Mouse (Mus musculus) midbrain, embryonic 14.5 days (tissue): ENCODE data around the gene Crebbp. TPM values are rescaled to one million over a fixed set of nuclear protein-coding genes. Genes with fewer than 3 reads are reported as not detected.
A peak's percentile ranks its signal among the peaks of the same experiment; 100 is the strongest.

Source experiments
- ATAC-seq: fragments of 200-750 bp; cut with Nextera tagmentation; 2 replicates; pipeline ENCODE4 v1.8.0; 2017; ENCODE audit warnings: moderate number of reproducible peaks, moderate library complexity; ENCODE audit not compliant: low FRiP score, low TSS enrichment
- DNase-seq: peaks from one replicate; pipeline ENCODE4 v3.0.0-alpha.2; 2015
- H3K27ac ChIP-seq: fragments of 300-500 bp; sonication (generic); replicated peaks from 2 replicates; pipeline ENCODE4 v1.5.1; 2014; ENCODE audit warnings: mild to moderate bottlenecking, low read depth, low read length, moderate library complexity
- H3K27me3 ChIP-seq: fragments of 300-500 bp; sonication (generic); 2 replicates; pipeline ENCODE4 v1.6.1; 2014; ENCODE audit warnings: low read length, control low read depth, mixed read lengths; ENCODE audit not compliant: control insufficient read depth, insufficient read depth
- H3K36me3 ChIP-seq: fragments of 300-500 bp; sonication (generic); 2 replicates; pipeline ENCODE4 v1.6.1; 2014; ENCODE audit warnings: low read length, control low read depth; ENCODE audit not compliant: control insufficient read depth, insufficient read depth
- H3K4me1 ChIP-seq: fragments of 300-500 bp; sonication (generic); 2 replicates; pipeline ENCODE4 v1.6.1; 2014; ENCODE audit warnings: mild to moderate bottlenecking, antibody characterized with exemption, low read length, control low read depth; ENCODE audit not compliant: control insufficient read depth, insufficient read depth
- H3K4me2 ChIP-seq: fragments of 300-500 bp; sonication (generic); 2 replicates; pipeline ENCODE4 v1.6.1; 2014; ENCODE audit warnings: mild to moderate bottlenecking, low read length, moderate library complexity
- H3K4me3 ChIP-seq: fragments of 300-500 bp; sonication (generic); replicated peaks from 2 replicates; pipeline ENCODE4 v1.5.1; 2014; ENCODE audit warnings: low read depth, low read length
- H3K9ac ChIP-seq: fragments of 300-500 bp; sonication (generic); replicated peaks from 2 replicates; pipeline ENCODE4 v1.6.1; 2014; ENCODE audit warnings: mild to moderate bottlenecking, low read length, moderate library complexity
- H3K9me3 ChIP-seq: fragments of 300-500 bp; sonication (generic); 2 replicates; pipeline ENCODE4 v1.6.1; 2016; ENCODE audit warnings: low read length, control low read depth, mixed read lengths; ENCODE audit not compliant: control insufficient read depth
- WGBS: fragments of 180-500 bp; shearing (Covaris S2); extraction: QIAGEN DNeasy Blood & Tissue Kit; methylation state at CpG from one replicate; pipeline ENCODE4 v1.1.7; 2014; 5-methylcytosine and 5-hydroxymethylcytosine counted together
- polyA plus RNA-seq: library from polyadenylated mRNA; unstranded; fragments of >200 nt; fragmentation: Nextera tagmentation; extraction: Ambion mirVana; gene quantifications from 2 replicates; pipeline ENCODE4 v1.2.1, GENCODE M21; 2014

Gene Crebbp
- polyA plus RNA-seq, 1 experiment from 2014 or later = 48.7 TPM

GRCm38 (mm10) chr16:4175134-4175533 is 38.7 kb downstream of the Crebbp start:
- DNase-seq (no peak), ATAC-seq (no peak)
- Histone ChIP-seq H3K4me3 (no peak overlapping the region), H3K9me3 (peaks cover 5% of the 10 kb centered on the region; the same call in 1 of the 2 replicates), H3K4me1 (no peaks in the 10 kb centered on the region), H3K27me3 (no peaks in the 10 kb centered on the region), H3K4me2 (no peak overlapping the region), H3K36me3 (peaks cover 24% of the 10 kb centered on the region; the same call in 1 of the 2 replicates), H3K27ac (no peak overlapping the region), H3K9ac (no peak overlapping the region)
- WGBS = 97% methylated on average over 3 of the region's 3 CpGs

GRCm38 (mm10) chr16:4169530-4169929 is 44.3 kb downstream of the Crebbp start:
- 65% methylated on average over 3 of the region's 3 CpGs for WGBS
- H3K36me3 ChIP-seq = no peaks in the 10 kb centered on the region
- H3K27ac ChIP-seq = no peak overlapping the region
- no peaks in the 10 kb centered on the region for H3K27me3 ChIP-seq
- H3K4me2 ChIP-seq = no peak overlapping the region
- H3K4me3 ChIP-seq = no peak overlapping the region
- ATAC-seq = no peak
- no peaks in the 10 kb centered on the region for H3K4me1 ChIP-seq
- no peak overlapping the region for H3K9ac ChIP-seq
- no peaks in the 10 kb centered on the region for H3K9me3 ChIP-seq
- DNase-seq = no peak

GRCm38 (mm10) chr16:4168476-4168875 is 45.3 kb downstream of the Crebbp start:
- no peak for DNase-seq
- no peaks in the 10 kb centered on the region for H3K36me3 ChIP-seq
- ATAC-seq = no peak
- H3K27me3 ChIP-seq = no peaks in the 10 kb centered on the region
- H3K4me2 ChIP-seq = no peak overlapping the region
- 98% methylated on average over 1 of the region's 1 CpGs for WGBS
- H3K27ac ChIP-seq = no peak overlapping the region
- no peaks in the 10 kb centered on the region for H3K4me1 ChIP-seq
- H3K4me3 ChIP-seq = no peak overlapping the region
- no peaks in the 10 kb centered on the region for H3K9me3 ChIP-seq
- H3K9ac ChIP-seq = no peak overlapping the region

- DNase-seq = no peak
- no peak overlapping the region for H3K4me3 ChIP-seq
These were observed 52.9 kb downstream of the Crebbp start for GRCm38 (mm10) chr16:4160898-4161247.

GRCm38 (mm10) chr16:4160246-4160897 is 53.4 kb downstream of the Crebbp start:
- 88% methylated on average over 4 of the region's 4 CpGs for WGBS
- Histone ChIP-seq H3K4me3 (no peak overlapping the region), H3K9ac (no peak overlapping the region), H3K36me3 (no peaks in the 10 kb centered on the region; the same call in 1 of the 2 replicates), H3K9me3 (no peaks in the 10 kb centered on the region), H3K27ac (no peak overlapping the region), H3K4me2 (no peak overlapping the region), H3K27me3 (no peaks in the 10 kb centered on the region), H3K4me1 (no peaks in the 10 kb centered on the region)
- peak; percentile 79 for DNase-seq
- no peak for ATAC-seq

More at GRCm38 (mm10) chr16:4160898-4161247, 52.9 kb downstream of the Crebbp start:
- ATAC-seq = no peak
- Histone ChIP-seq H3K27me3 (no peaks in the 10 kb centered on the region), H3K9me3 (no peaks in the 10 kb centered on the region), H3K27ac (no peak overlapping the region), H3K36me3 (no peaks in the 10 kb centered on the region; the same call in 1 of the 2 replicates), H3K4me1 (no peaks in the 10 kb centered on the region), H3K4me2 (no peak overlapping the region), H3K9ac (no peak overlapping the region)

GRCm38 (mm10) chr16:4153121-4153520 is 60.7 kb downstream of the Crebbp start:
- H3K9ac ChIP-seq = no peak overlapping the region
- H3K4me2 ChIP-seq = no peak overlapping the region
- ATAC-seq = no peak
- H3K9me3 ChIP-seq = no peaks in the 10 kb centered on the region
- H3K4me3 ChIP-seq = no peak overlapping the region
- no peak overlapping the region for H3K27ac ChIP-seq
- WGBS = 94% methylated on average over 1 of the region's 1 CpGs
- H3K4me1 ChIP-seq = no peaks in the 10 kb centered on the region
- no peaks in the 10 kb centered on the region for H3K36me3 ChIP-seq
- no peaks in the 10 kb centered on the region for H3K27me3 ChIP-seq
- DNase-seq = no peak

GRCm38 (mm10) chr16:4138541-4138940 is 75.3 kb downstream of the Crebbp start:
- Histone ChIP-seq H3K4me1 (no peaks in the 10 kb centered on the region), H3K36me3 (peaks cover 22% of the 10 kb centered on the region), H3K4me2 (no peak overlapping the region), H3K27me3 (no peaks in the 10 kb centered on the region), H3K9ac (no peak overlapping the region), H3K9me3 (no peaks in the 10 kb centered on the region), H3K27ac (no peak overlapping the region), H3K4me3 (no peak overlapping the region)
- ATAC-seq (no peak), DNase-seq (no peak)
- 86% methylated on average over 6 of the region's 6 CpGs for whole genome bisulfite sequencing

- WGBS = 90% methylated on average over 1 of the region's 1 CpGs
- no peak overlapping the region for H3K27ac ChIP-seq
- H3K4me1 ChIP-seq = no peaks in the 10 kb centered on the region
- H3K4me2 ChIP-seq = no peak overlapping the region
- ATAC-seq (no peak), DNase-seq (no peak)
- H3K36me3 ChIP-seq = peaks cover 22% of the 10 kb centered on the region
- no peak overlapping the region for H3K4me3 ChIP-seq
- no peaks in the 10 kb centered on the region for H3K9me3 ChIP-seq
- H3K27me3 ChIP-seq = no peaks in the 10 kb centered on the region
- H3K9ac ChIP-seq = no peak overlapping the region
These were observed 80.0 kb downstream of the Crebbp start for GRCm38 (mm10) chr16:4133754-4134153.

- 92% methylated on average over 1 of the region's 1 CpGs for WGBS
- H3K4me1 ChIP-seq = no peaks in the 10 kb centered on the region
These were observed 84.9 kb downstream of the Crebbp start for GRCm38 (mm10) chr16:4128894-4129293.

More at GRCm38 (mm10) chr16:4128894-4129293, 84.9 kb downstream of the Crebbp start:
- Histone ChIP-seq H3K4me2 (no peak overlapping the region), H3K4me3 (no peak overlapping the region), H3K9ac (no peak overlapping the region), H3K9me3 (no peaks in the 10 kb centered on the region), H3K27me3 (no peaks in the 10 kb centered on the region), H3K27ac (no peak overlapping the region), H3K36me3 (peaks cover 44% of the 10 kb centered on the region)
- DNase-seq = no peak
- ATAC-seq = no peak
